In genomic region chr1:39735927-39736604, GRCm38 (mm10) we compare ENCODE assay signal across 9 mouse cellular contexts. TPM values are rescaled to one million over a fixed set of nuclear protein-coding genes. Genes with fewer than 3 reads are reported as not detected.
DNase-seq lines count a peak whose midpoint lies in the region; ATAC-seq and TF ChIP-seq lines count a peak whose summit lies in the region.
"Had no signal": no experiment of that assay in that cellular context is flagged by ENCODE, and none has a peak within 500 bp of the region (broad histone marks: within the 10 kb centered on the region; RNA-seq: fewer than 3 reads in every experiment).

No protein-coding gene starts in this region.

- H3K4me3 ChIP-seq in gastrocnemius, adult 2 months, result no peak overlapping the region; the same call in 1 of the 2 replicates
- H3K4me3 ChIP-seq in intestine, embryonic 15.5 days (replicated peaks), result no peak overlapping the region
- no peak overlapping the region for H3K4me3 ChIP-seq in liver, postnatal 0 days (ENCODE audit: low read depth, low read length)
- no peak overlapping the region for H3K4me3 ChIP-seq in small intestine, adult 2 months (ENCODE audit: low read depth, low read length)

- H3K27me3 ChIP-seq in intestine, embryonic 15.5 days (replicated peaks), result no peaks in the 10 kb centered on the region
- no peaks in the 10 kb centered on the region for H3K27me3 ChIP-seq in liver, postnatal 0 days (ENCODE audit: insufficient read depth, low read length)
- no peaks in the 10 kb centered on the region for H3K27me3 ChIP-seq in small intestine, adult 2 months (ENCODE audit: control insufficient read depth, insufficient read depth, low read length)

- ATAC-seq in granulocyte monocyte progenitor cell, adult 5-6 weeks (replicated peaks; ENCODE audit: poor library complexity, severe bottlenecking), result peak; percentile 17
- peak; percentile 56; the same call in 1 of the 2 replicates for ATAC-seq in intestine, embryonic 15.5 days
- peak; percentile 58 for ATAC-seq in liver, postnatal 0 days

- TF ChIP-seq EP300 in liver, postnatal 0 days (IDR thresholded peaks at IDR 0.05; ENCODE audit: low read depth), result peak; percentile 32

- DNase-seq in gastrocnemius, adult 2 months, result peak; percentile 40
- no peak for DNase-seq in gastrocnemius, postnatal 10 days
- peak; percentile 42 for DNase-seq in liver, postnatal 0 days
- no peak for DNase-seq in layer of hippocampus, adult 11-12 months (ENCODE audit: low spot score)
- DNase-seq in right cerebral cortex, adult 18-20 months, result no peak

- no peaks in the 10 kb centered on the region for H3K4me1 ChIP-seq in intestine, embryonic 15.5 days (replicated peaks)
- H3K4me1 ChIP-seq in liver, postnatal 0 days (ENCODE audit: insufficient read depth), result peaks cover 28% of the 10 kb centered on the region
- H3K4me1 ChIP-seq in small intestine, adult 2 months (ENCODE audit: control insufficient read depth, insufficient read depth, insufficient read length, low read length), result no peaks in the 10 kb centered on the region; the same call in 1 of the 2 replicates

- H3K9ac ChIP-seq in intestine, embryonic 15.5 days, result no peak overlapping the region
- H3K9ac ChIP-seq in liver, postnatal 0 days (replicated peaks), result no peak overlapping the region; the same call in 1 of the 2 replicates

- WGBS in intestine, embryonic 15.5 days, result 31% methylated on average over 8 of the region's 8 CpGs
- 23% methylated on average over 8 of the region's 8 CpGs for WGBS in liver, postnatal 0 days (ENCODE audit: insufficient replicate concordance)
- 42% methylated on average over 8 of the region's 8 CpGs for WGBS in small intestine, adult 2 months

- no peak for TF ChIP-seq CTCF in gastrocnemius, adult 2 months (IDR thresholded peaks at IDR 0.05)
- TF ChIP-seq CTCF in liver, postnatal 0 days (IDR thresholded peaks at IDR 0.05; ENCODE audit: low read depth), result no peak
- no peak for TF ChIP-seq CTCF in small intestine, adult 2 months (IDR thresholded peaks at IDR 0.05; ENCODE audit: extremely low read depth, insufficient read length, insufficient replicate concordance, low read depth, low read length)

- H3K27ac ChIP-seq in gastrocnemius, adult 2 months, result peak overlapping the region; percentile 75
- 0 out of 2 replicates have a peak overlapping the region, but pooled peaks have one; percentile 24 for H3K27ac ChIP-seq in intestine, embryonic 15.5 days
- peak overlapping the region; percentile 75 for H3K27ac ChIP-seq in liver, postnatal 0 days (ENCODE audit: low read depth)
- peak overlapping the region; percentile 17; the same call in 1 of the 2 replicates for H3K27ac ChIP-seq in small intestine, adult 2 months (ENCODE audit: insufficient read depth, low read depth, low read length)

- H3K9me3 ChIP-seq in intestine, embryonic 15.5 days, result no peaks in the 10 kb centered on the region
- H3K9me3 ChIP-seq in liver, postnatal 0 days (ENCODE audit: low read length), result no peaks in the 10 kb centered on the region

- TF ChIP-seq POLR2A in small intestine, adult 2 months (IDR thresholded peaks at IDR 0.05; ENCODE audit: low read depth, low read length), result no peak

- no peaks in the 10 kb centered on the region for H3K36me3 ChIP-seq in intestine, embryonic 15.5 days
- H3K36me3 ChIP-seq in liver, postnatal 0 days (replicated peaks; ENCODE audit: insufficient read depth, low read length), result no peaks in the 10 kb centered on the region
- H3K36me3 ChIP-seq in small intestine, adult 2 months (ENCODE audit: control insufficient read depth, insufficient read depth, low read length), result no peaks in the 10 kb centered on the region

- intact Hi-C loops in gastrocnemius, adult 2 months (cut with DNase I), result no loop called here

- H3K4me2 ChIP-seq in intestine, embryonic 15.5 days (replicated peaks), result no peak overlapping the region
- no peak overlapping the region for H3K4me2 ChIP-seq in liver, postnatal 0 days (ENCODE audit: low read depth, low read length)

RNA-seq across cellular contexts. Expression of gene Rfx8, which starts 15.3 kb away (rescaled TPM):
- not detected for total RNA-seq in gastrocnemius, adult 2 months (2021)
- total RNA-seq in gastrocnemius, postnatal 10 days (2021), result under 1 TPM; 0.25 to 0.45 TPM
- not detected in 2 replicates for total RNA-seq in granulocyte monocyte progenitor cell, adult 5-6 weeks (2014; fragmentation: Nextera tagmentation)
- total RNA-seq in granulocyte monocyte progenitor cell, adult 5-6 weeks (2017), result 0.86 TPM in 1 of 2 replicates, not detected in the other
- polyA plus RNA-seq in intestine, embryonic 15.5 days (2015; fragmentation: Nextera tagmentation; extraction: Ambion mirVana), result 0.13 and 0.20 TPM in 2 replicates
- polyA plus RNA-seq in liver, postnatal 0 days (2015; fragmentation: Nextera tagmentation; extraction: Ambion mirVana), result 0.09 TPM in 1 of 2 replicates, not detected in the other
- 0.04 TPM in 1 of 2 replicates, not detected in the other for polyA plus RNA-seq in small intestine, adult 2 months (2012; rRNA removed)
- total RNA-seq: ES-E14 had no signal

Comparison
In these comparisons a context has a peak if more than half of its experiments do, and no peak if none do; other contexts are left out.
1. DNase-seq: peak in gastrocnemius, adult 2 months (single experiment) and liver, postnatal 0 days (single experiment); none in gastrocnemius, postnatal 10 days (single experiment), layer of hippocampus, adult 11-12 months (single experiment) and right cerebral cortex, adult 18-20 months (single experiment).
2. H3K27ac ChIP-seq: peak in every context shown above with its lines; median percentile 75 in gastrocnemius, adult 2 months; 75 in liver, postnatal 0 days; 24 in intestine, embryonic 15.5 days; 17 in small intestine, adult 2 months.
3. Peak in every context shown above with its lines, with median percentiles within 50 percentile points of each other: ATAC-seq.